Mouse (Mus musculus): ENCODE data around the gene Apoa1. TPM values are rescaled to one million over a fixed set of nuclear protein-coding genes. Genes with fewer than 3 reads are reported as not detected.

Gene Apoa1
- total and polyA plus RNA-seq, 3 experiments = 1.8 to 16.1 TPM; not detected in 1

DNA sequence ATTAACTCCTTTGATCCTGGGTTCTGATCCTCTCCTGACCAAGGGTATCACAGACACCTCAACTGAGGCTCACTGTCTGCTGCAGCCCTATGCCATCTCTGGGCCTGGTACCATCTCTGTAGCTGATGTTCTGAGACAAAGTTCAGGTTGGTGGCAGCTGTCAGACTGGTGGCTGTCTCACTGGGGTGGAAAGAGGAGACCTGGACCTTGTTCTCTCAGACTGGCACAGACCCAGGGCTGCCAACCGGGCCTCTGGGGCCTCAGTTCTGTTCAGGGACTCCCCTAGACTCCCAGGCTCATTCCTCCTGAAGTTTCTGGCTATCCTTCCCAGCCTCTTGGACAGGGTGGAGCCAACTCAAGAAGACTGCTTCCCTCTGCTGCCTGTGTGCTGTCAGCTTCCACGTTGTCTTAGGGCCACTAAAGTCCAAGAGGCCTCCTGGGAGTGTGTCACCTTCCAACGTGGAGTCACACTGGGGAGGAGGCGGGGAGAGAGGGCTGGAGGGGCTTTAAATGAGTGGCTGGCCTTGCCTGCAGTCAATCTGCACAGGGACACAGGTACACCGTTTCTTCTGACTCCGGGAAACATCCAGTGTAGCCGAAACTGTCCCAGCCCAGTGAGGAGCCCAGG, 12.3 kb downstream of the Apoa1 start, which contains the start of gene Apoa4:
Gene Apoa4, plus strand, starts transcription at position 171 of the 628 bp plus-strand sequence.
- no peak for DNase-seq (ENCODE audit: low read depth, low spot score)
- Histone ChIP-seq H3K9ac (ENCODE audit: control insufficient read depth, low read depth, low read length, poor library complexity, severe bottlenecking) (no peak within 1 kb of the TSS), H3K79me2 (ENCODE audit: control insufficient read depth, insufficient read depth, low read length, poor library complexity) (no peaks in the 10 kb centered on the region), H3K4me3 (ENCODE audit: control insufficient read depth in 1 of 2, insufficient read depth in 1 of 2, low read depth in 2 of 2, low read length in 2 of 2) (no peak within 1 kb of the TSS), H3K36me3 (ENCODE audit: control insufficient read depth in 1 of 2, insufficient read depth in 2 of 2, low read length in 2 of 2) (no peaks in the 10 kb centered on the region), H3K9me3 (replicated peaks; ENCODE audit: insufficient read depth, low read length) (no peaks in the 10 kb centered on the region), H3K27me3 (ENCODE audit: control insufficient read depth in 1 of 2, insufficient read depth in 2 of 2, low read length in 2 of 2) (no peaks in the 10 kb centered on the region), H3K27ac (ENCODE audit: control insufficient read depth, low read depth, low read length) (no peak within 1 kb of the TSS), H3K4me1 (ENCODE audit: control insufficient read depth in 1 of 2, insufficient read depth in 2 of 2, low read length in 2 of 2) (no peaks in the 10 kb centered on the region)
- TF ChIP-seq MAZ (IDR thresholded peaks at IDR 0.05; ENCODE audit: low read depth, low read length) (no peak), GABPA (IDR thresholded peaks at IDR 0.05; ENCODE audit: low read depth, low read length) (no peak), ZC3H11A (IDR thresholded peaks at IDR 0.05; ENCODE audit: low read depth, low read length) (no peak), ZMIZ1 (IDR thresholded peaks at IDR 0.05; ENCODE audit: low read depth, low read length) (no peak), CHD2 (IDR thresholded peaks at IDR 0.05; ENCODE audit: low read length) (no peak), HCFC1 (IDR thresholded peaks at IDR 0.05; ENCODE audit: low read depth, low read length) (no peak), CTCF (IDR thresholded peaks at IDR 0.05 in 2 of 3, conservative IDR thresholded peaks at IDR 0.05 in 1 of 3; ENCODE audit: control insufficient read depth in 1 of 3, insufficient read depth in 1 of 3, low read depth in 2 of 3, low read length in 3 of 3, poor library complexity in 1 of 3, severe bottlenecking in 1 of 3) (no peak), NELFE (IDR thresholded peaks at IDR 0.05; ENCODE audit: low read depth, low read length) (no peak), MAFK (IDR thresholded peaks at IDR 0.05; ENCODE audit: borderline replicate concordance, low read depth, low read length) (no peak), MXI1 (IDR thresholded peaks at IDR 0.05; ENCODE audit: low read depth, low read length) (no peak)

DNA sequence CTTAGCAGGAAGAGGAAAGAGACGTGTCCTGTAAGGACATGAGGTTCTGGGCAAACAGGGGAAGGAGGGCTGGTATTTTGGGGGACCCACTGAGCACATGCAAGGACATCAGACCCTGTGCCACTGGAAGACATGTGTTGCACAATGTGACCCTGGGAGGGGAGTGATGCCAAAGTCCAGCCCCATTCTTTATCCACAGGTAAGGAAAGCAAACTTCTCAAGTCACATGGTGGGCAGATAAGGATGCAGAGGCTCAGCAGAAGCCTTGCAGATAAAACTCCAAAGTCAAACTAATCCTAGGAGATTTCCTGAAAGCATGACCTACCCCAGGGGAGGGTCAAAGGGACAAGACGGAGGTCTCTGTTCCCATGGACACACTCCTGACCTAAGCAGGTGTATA, 13.4 kb downstream of the Apoa1 start:
- Histone ChIP-seq H3K27ac (ENCODE audit: control insufficient read depth, low read depth, low read length) (no peak overlapping the region), H3K4me3 (ENCODE audit: control insufficient read depth in 1 of 2, insufficient read depth in 1 of 2, low read depth in 2 of 2, low read length in 2 of 2) (no peak overlapping the region), H3K27me3 (ENCODE audit: control insufficient read depth in 1 of 2, insufficient read depth in 2 of 2, low read length in 2 of 2) (no peaks in the 10 kb centered on the region), H3K9ac (ENCODE audit: control insufficient read depth, low read depth, low read length, poor library complexity, severe bottlenecking) (no peak overlapping the region), H3K9me3 (replicated peaks; ENCODE audit: insufficient read depth, low read length) (no peaks in the 10 kb centered on the region), H3K79me2 (ENCODE audit: control insufficient read depth, insufficient read depth, low read length, poor library complexity) (no peaks in the 10 kb centered on the region), H3K36me3 (ENCODE audit: control insufficient read depth in 1 of 2, insufficient read depth in 2 of 2, low read length in 2 of 2) (no peaks in the 10 kb centered on the region), H3K4me1 (ENCODE audit: control insufficient read depth in 1 of 2, insufficient read depth in 2 of 2, low read length in 2 of 2) (no peaks in the 10 kb centered on the region)
- no peak for TF ChIP-seq POLR2A (IDR thresholded peaks at IDR 0.05; ENCODE audit: control insufficient read depth in 1 of 2, insufficient read depth in 1 of 2, low read depth in 1 of 2, low read length in 2 of 2, poor library complexity in 1 of 2)
- TF ChIP-seq USF1 (IDR thresholded peaks at IDR 0.05; ENCODE audit: low read depth, low read length) = peak; percentile 46; the same call in 1 of the 2 replicates
- no peak for DNase-seq (ENCODE audit: low read depth, low spot score)

GRCm38 (mm10) chr9:46243122-46243521, 14.7 kb downstream of the Apoa1 start:
- H3K9ac ChIP-seq (ENCODE audit: control insufficient read depth, low read depth, low read length, poor library complexity, severe bottlenecking) = no peak overlapping the region
- no peak for DNase-seq (ENCODE audit: low read depth, low spot score)
- TF ChIP-seq KAT2A (conservative IDR thresholded peaks at IDR 0.05; ENCODE audit: low read depth, low read length) (no peak), MYC (IDR thresholded peaks at IDR 0.05; ENCODE audit: low read depth, low read length) (no peak), ETS1 (IDR thresholded peaks at IDR 0.05; ENCODE audit: low read depth, low read length) (no peak), TBP (IDR thresholded peaks at IDR 0.05; ENCODE audit: low read depth, low read length) (no peak), ELF1 (IDR thresholded peaks at IDR 0.05; ENCODE audit: low read depth, low read length) (no peak), SIN3A (IDR thresholded peaks at IDR 0.05; ENCODE audit: low read length) (no peak)
- H3K4me3 ChIP-seq (ENCODE audit: control insufficient read depth in 1 of 2, insufficient read depth in 1 of 2, low read depth in 2 of 2, low read length in 2 of 2) = no peak overlapping the region
- H3K4me1 ChIP-seq (ENCODE audit: control insufficient read depth in 1 of 2, insufficient read depth in 2 of 2, low read length in 2 of 2) = no peaks in the 10 kb centered on the region
- no peaks in the 10 kb centered on the region for H3K79me2 ChIP-seq (ENCODE audit: control insufficient read depth, insufficient read depth, low read length, poor library complexity)
- H3K9me3 ChIP-seq (replicated peaks; ENCODE audit: insufficient read depth, low read length) = no peaks in the 10 kb centered on the region
- H3K36me3 ChIP-seq (ENCODE audit: control insufficient read depth in 1 of 2, insufficient read depth in 2 of 2, low read length in 2 of 2) = no peaks in the 10 kb centered on the region
- no peak overlapping the region for H3K27ac ChIP-seq (ENCODE audit: control insufficient read depth, low read depth, low read length)
- no peaks in the 10 kb centered on the region for H3K27me3 ChIP-seq (ENCODE audit: control insufficient read depth in 1 of 2, insufficient read depth in 2 of 2, low read length in 2 of 2)
